Mouse (Mus musculus): Measurements from ENCODE around the gene Grtp1. TPM values are rescaled to one million over a fixed set of nuclear protein-coding genes. Genes with fewer than 3 reads are reported as not detected.

Grtp1 gene
- total RNA-seq (2021), result 1 to 10 TPM; 4.8 to 6.6 TPM
- long read RNA-seq, experiment 1, transcript Grtp1-206 (8 exons, 3,013 nt), result major isoform, 5 of 9 reads
- long read RNA-seq, experiment 1, partial matches to known transcripts, result 0 of 9 reads
- long read RNA-seq, experiment 1, other reads (novel, unspliced or antisense), result 3 of 9 reads
- long read RNA-seq, experiment 2, transcript Grtp1-206 (8 exons, 3,013 nt), result major isoform, 6 of 7 reads
- long read RNA-seq, experiment 2, partial matches to known transcripts, result 0 of 7 reads
- long read RNA-seq, experiment 2, other reads (novel, unspliced or antisense), result 1 of 7 reads

- intact Hi-C loops (cut with DNase I), result no loop called here
- peak in 1 of 2 experiments; percentile 19 for DNase-seq (ENCODE audit: low spot score in 2 of 2)
Measured at GRCm38 (mm10) chr8:13200301-13201012, at the start of gene Grtp1. Grtp1 (minus strand) TSS chr8:13200620.

DNA sequence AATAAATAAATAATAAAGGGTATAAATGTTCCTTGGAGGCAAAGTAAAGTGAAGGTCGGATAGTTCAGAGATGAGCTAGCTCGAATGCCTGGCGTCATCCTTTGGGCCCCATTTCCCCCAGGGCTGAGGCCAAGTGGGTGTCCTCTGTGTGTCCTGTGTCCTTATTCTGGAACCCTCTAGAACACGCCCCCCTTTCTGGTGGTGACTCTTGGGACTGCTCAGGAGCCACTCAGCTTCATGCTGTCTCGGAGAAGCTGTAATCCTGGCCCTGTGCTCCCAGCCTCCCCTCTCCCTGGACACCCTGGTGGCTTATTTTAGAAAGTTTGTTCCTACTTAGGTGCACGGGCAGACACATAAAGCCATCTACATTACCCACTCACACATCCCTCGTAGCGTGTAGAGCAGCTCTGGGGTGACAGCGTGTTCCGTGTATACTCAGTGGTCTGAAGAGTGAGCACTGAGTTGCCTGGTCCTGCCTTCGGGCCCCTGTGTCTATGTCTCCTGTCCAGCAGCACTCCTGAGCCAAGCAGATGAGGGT, 44.0 kb upstream of the Grtp1 start:
- intact Hi-C loops (cut with DNase I), result no loop called here
- DNase-seq (ENCODE audit: low spot score in 2 of 2), result no peak

DNA sequence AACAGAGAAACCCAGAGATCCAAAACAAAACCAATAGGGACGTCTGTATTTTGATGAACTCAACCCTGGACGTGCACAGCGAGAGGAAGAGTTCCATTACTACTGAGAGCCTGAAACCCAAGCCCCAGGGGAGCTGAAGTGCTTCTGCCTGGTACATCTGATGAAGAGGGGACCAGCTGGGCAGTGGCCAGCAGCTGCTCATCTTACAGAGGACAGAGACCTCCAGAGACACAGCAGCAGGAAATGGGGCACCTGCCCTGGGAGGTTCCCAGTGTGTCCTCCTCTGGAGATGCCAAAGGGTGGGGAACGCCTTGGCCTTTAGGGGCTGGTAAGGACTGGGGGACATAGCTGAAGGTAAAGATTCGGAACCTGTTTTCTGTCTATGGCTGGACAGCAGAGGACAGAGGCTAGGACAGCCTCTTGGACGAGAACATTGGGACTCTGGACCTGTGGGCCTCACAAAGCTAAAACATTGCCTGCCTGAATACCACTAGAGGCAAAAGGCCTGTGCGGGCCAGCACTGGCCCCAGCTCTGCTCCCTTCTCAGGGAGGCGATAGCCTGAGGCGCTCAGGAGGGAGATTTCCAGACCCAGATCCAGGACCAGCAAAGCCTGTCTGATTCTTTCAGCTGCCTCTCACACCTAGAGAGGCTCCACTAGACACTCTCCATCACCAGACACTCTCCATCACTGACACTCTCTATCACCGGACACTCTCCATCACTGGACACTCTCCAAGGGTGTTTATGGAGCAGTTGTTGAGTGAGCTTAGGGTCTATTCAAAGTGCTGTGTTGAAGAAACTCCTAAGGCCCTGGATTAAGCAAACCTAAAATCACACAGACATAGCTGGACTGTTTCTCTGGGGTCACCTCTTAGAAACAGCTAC, 42.8 kb upstream of the Grtp1 start:
- intact Hi-C loops (cut with DNase I), result no loop called here
- no peak for DNase-seq (ENCODE audit: low spot score in 2 of 2)

DNA sequence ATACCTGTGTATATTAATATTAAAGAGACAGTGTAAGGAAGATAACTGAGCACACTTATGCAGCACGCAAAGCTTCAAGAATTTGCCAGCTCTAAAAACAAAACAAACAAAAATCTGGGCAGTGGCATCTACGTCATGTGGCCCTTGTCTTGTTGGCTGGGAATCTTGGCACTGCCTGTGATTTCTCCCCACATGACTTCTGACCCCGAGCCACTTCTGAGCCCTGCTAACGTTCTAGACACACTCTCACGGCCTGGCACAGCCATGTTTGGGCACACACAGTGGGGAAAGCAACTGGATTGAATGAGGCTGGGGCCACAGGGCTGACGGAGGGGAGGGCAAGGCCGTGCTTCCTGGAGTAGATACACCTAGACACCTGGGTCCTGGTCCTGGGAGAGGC, 40.3 kb upstream of the Grtp1 start:
- intact Hi-C loops (cut with DNase I), result no loop called here
- DNase-seq (ENCODE audit: low spot score in 2 of 2), result no peak

- intact Hi-C loops (cut with DNase I), result no loop called here
- DNase-seq (ENCODE audit: low spot score in 2 of 2), result no peak
Measured at GRCm38 (mm10) chr8:13240055-13240454, 39.6 kb upstream of the Grtp1 start.

DNA sequence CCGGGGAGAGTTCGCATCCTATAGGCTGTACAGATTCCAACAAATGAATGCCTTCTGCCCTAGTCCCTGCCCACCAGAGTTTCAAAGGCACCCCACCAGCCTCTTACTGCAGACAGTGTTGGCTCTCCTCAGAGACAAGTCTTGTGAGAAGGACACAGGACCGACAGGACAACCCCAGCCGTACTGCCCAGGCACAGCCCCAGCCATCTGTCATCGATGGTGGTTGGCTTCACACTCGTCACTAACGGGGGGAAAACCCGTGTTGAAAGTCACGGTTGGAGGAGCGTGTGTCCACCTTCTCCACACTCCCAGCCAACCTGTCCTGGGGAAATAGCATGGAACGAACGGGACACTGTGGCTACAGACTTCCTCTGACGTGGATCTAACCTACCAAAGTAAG, 34.4 kb upstream of the Grtp1 start:
- intact Hi-C loops (cut with DNase I), result no loop called here
- DNase-seq (ENCODE audit: low spot score in 2 of 2), result no peak

DNA sequence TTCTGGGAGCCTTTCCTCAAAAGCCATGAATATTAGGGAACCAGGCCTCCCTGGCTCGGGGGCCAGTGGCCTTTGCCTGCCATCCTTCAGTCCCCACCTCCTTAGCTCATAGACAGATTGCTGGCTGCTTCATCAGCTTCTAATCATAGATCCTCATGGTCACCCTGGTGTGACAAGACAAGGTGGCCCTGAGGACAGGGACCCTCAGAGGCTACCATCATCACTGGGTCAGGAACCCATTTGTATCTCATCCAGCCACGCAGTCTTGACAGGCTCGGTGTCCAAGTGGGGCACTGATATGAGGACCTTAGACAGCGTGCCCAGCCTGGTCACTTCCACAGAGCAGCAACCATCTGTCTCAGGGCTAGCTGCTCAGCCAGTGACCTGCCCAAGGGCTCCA, 30.1 kb upstream of the Grtp1 start:
- intact Hi-C loops (cut with DNase I), result no loop called here
- DNase-seq (ENCODE audit: low spot score in 2 of 2), result no peak

- intact Hi-C loops (cut with DNase I), result no loop called here
- DNase-seq (ENCODE audit: low spot score in 2 of 2), result no peak
Measured at GRCm38 (mm10) chr8:13229802-13230201, 29.4 kb upstream of the Grtp1 start.

DNA sequence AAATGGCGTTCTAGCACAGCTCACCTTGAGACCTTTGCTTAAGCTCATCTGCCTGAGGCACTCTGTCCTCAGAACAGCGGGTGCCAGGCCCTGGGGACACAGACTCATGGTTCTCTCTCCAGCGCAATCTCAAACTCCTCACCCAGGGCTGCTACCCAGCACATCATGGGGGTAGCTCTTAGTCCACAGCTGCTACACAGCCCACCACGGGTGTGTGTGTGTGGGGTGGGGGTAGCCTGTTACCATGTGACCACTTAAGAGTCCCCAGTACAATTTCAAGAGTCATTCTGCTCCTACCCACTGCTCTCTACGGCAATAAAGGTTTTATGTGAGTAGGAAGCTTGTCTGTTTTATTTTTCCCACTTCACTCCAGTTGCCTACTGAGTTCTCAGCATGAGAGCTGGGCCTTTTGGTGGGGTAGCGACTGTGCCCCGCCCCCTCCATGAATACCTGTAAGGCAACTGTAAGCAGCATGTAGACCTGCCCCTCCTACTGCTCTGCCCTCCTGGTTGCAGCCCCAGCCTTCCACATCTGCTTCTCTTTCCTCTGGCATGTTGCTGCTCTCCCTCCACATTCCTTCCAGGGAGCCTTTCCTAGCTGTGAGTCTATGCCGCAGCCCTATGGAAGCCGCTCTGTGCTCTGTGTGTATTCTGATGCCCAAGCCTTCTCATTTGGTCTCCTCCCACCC, 28.6 kb upstream of the Grtp1 start:
- intact Hi-C loops (cut with DNase I), result no loop called here
- DNase-seq (ENCODE audit: low spot score in 2 of 2), result no peak

GRCm38 (mm10) chr8:13227184-13227583, 26.8 kb upstream of the Grtp1 start:
- intact Hi-C loops (cut with DNase I), result no loop called here
- DNase-seq (ENCODE audit: low spot score in 2 of 2), result no peak

DNA sequence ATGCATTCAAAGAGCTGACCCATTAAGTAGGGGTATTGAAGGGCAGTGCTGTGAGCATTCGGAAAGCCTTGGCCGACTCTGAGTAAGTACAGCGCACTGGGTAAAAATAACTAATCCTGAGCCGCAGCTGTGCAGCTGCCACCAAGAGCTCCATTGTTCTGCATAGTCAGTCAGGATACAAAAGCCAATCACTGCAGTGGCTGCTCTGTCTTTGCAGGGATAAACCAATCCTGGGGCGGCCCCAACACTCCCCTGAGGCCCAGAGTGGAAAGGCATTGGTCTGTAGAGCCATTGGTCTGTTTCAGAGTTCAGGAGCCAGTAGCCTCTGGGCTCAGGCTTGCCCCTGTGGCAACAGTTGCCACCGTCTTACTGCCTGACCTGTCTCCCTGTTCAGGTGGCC, 25.9 kb upstream of the Grtp1 start:
- intact Hi-C loops (cut with DNase I), result no loop called here
- peak in 1 of 2 experiments; percentile 58 for DNase-seq (ENCODE audit: low spot score in 2 of 2)

GRCm38 (mm10) chr8:13224426-13224825, 24.0 kb upstream of the Grtp1 start:
- intact Hi-C loops (cut with DNase I), result no loop called here
- no peak for DNase-seq (ENCODE audit: low spot score in 2 of 2)

DNA sequence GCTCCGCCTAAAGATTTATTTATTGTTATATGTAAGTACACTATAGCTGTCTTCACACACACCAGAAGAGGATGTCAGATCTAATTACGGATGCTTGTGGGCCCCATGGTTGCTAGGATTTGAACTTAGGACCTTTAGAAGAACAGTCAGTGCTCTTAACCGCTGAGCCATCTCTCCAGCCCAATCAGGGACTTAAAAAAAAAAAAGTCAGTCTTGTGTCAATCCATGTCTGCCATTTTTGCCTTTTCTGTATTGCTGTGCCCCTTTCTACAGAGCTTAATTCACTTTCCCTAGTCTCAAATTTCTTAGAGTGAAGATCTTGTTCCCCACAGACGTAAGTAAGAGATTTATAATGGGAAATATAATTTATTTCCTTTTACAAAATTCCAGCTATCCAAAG, 18.0 kb upstream of the Grtp1 start:
- intact Hi-C loops (cut with DNase I), result no loop called here
- no peak for DNase-seq (ENCODE audit: low spot score in 2 of 2)

- intact Hi-C loops (cut with DNase I), result no loop called here
- DNase-seq (ENCODE audit: low spot score in 2 of 2), result no peak
Measured at GRCm38 (mm10) chr8:13217986-13218385, 17.6 kb upstream of the Grtp1 start.

GRCm38 (mm10) chr8:13217093-13217492, 16.7 kb upstream of the Grtp1 start:
- no peak for DNase-seq (ENCODE audit: low spot score in 2 of 2)
- intact Hi-C loops (cut with DNase I), result no loop called here

DNA sequence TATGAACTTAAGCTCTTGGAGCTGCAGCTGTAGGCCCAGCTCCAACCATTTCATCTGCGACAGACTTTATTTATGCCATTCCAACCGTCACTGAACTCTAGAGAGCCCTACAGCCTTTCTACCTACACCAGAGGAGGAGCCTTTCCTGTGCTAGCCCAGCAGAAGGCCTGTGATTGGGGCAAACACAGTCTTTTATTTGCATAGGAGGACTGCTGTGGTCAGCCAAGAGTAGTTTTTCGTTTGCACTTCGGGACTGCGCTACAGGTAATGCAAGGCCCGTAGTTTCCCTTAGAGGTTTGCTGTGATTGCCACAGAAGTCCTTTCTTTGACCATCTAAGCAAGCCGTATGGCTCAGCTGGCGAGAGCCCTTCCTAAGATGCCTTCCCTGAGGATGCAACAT, 16.0 kb upstream of the Grtp1 start:
- DNase-seq (ENCODE audit: low spot score in 2 of 2), result no peak
- intact Hi-C loops (cut with DNase I), result no loop called here

GRCm38 (mm10) chr8:13213479-13214268, 13.3 kb upstream of the Grtp1 start:
- intact Hi-C loops (cut with DNase I), result no loop called here
- peak; percentile 86 to 92 for DNase-seq (ENCODE audit: low spot score in 2 of 2)

- intact Hi-C loops (cut with DNase I), result no loop called here
Measured at GRCm38 (mm10) chr8:13209770-13210169, 9.3 kb upstream of the Grtp1 start.

More at GRCm38 (mm10) chr8:13209770-13210169, 9.3 kb upstream of the Grtp1 start:
- no peak for DNase-seq (ENCODE audit: low spot score in 2 of 2)

Measured in left cerebral cortex, postnatal 14 days (tissue).